Mouse (Mus musculus): ENCODE results near the gene Higd1a.

Higd1a gene

DNA sequence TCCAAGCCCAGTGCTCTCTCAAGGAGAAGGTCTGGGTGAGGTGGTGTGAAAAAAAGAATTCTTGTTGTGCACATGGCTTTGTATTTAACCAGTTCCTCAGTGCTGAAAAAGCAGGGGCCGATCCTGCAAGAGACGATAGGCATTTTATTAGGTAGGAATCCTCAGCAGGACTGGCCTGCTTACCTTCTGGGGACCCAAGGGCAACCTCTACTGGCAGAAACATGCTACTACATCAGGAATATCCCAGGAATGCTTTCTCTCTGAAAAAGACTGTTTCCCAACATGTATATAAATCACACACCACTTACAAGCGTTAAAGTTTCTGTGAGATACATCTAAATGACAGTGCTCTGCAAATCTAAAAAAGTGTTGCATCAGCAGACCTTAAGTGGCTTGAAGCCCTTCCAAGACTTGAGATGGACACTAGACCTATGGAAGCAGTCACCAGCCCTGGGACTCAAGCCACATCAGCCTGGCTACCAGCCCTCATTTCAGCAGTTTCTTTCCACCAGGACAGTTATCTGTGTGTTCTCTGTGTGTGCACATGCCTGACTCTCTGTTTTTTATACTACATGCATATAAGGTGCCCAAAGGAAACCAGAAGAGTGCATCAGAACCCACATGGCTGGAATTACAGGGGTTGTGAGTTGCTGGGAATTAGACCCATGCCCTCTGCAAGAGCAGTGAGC is 19.0 kb upstream of the Higd1a start:
- DNase-seq: peak; percentile 52 to 76

DNA sequence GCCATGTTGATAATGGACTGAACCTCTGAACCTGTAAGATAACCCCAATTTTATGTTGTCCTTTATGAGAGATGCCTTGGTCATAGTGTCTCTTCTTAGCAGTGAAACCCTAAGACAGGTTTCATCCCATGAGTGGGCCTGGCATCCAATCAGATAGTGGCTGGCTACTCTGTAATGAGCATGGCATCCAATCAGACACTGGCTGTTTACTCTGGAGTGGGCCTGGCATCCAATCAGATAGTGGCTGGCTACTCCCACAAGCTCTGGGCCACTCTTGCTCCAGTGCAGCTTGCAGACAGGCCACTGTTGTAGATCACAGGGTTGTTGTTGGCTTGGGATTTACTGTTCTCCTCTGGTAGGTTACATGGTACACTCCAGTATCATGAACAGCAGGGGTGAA is 15.4 kb upstream of the Higd1a start:
- DNase-seq: no peak

GRCm38 (mm10) chr9:121872062-121872683 is 14.0 kb upstream of the Higd1a start:
- no peak for DNase-seq

DNA sequence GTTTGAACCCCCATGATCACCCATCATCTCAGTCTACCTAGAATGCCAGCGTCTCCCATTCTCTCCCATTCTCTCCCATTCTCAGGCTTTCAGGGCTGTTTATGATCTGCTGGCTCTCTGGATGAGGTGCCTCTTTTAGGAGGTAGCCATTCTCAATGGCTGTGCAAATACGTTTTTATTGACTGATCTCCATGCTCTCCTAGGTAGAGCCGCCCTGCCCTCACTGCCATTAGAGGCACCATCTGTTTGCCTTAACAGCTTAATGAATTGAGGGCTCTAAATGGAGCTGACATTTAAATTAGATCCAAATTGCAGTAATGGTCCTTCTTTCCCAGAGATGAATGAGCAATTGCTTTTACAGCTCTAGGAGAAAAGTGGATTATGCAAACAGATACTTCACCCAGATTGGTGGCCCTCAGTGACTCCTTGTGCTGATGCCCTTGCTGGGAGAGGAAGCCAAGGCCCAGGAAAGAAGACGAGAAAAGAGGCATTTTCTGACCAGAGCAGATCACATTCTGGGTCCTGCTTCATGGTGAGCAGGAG is 11.9 kb upstream of the Higd1a start:
- no peak for DNase-seq

DNA sequence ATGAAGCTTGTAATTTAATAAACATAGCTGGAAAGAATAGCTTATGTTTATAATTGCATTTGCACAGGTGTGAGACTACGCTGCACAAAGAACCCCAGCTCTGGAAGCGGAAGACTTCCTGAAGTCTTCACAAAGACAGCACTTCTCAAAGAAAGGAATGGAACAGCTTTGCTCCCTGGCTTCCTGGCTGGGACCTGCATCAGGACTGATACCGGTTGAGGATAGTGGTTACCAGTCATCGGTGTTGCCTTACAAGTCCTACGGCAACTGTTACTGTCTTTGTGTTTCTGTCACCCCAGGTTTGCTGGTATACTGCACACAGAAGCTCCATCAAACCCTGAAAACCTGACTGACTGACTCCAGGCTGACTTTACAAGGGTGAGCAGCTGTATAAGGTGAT is 11.3 kb upstream of the Higd1a start:
- DNase-seq: no peak

DNA sequence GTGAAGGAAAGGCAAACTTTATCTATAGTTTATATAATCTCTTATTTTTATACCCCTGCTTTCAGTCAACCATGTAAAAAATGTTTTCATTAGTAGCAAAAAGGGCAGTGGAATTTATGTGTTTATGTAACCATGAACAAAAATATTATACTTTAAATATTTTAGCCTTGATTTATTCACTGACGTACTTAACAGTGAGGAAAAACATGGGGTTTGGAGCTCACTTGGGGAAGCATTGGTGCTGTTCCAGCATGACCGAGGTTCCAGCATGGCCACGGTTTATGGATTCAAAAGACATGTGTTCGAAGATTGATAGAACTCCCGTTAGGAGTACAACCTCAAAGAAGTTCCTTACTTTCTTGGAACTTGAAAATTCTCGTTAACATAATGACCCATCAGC is 10.1 kb upstream of the Higd1a start:
- no peak for DNase-seq

GRCm38 (mm10) chr9:121867632-121868031 is 9.5 kb upstream of the Higd1a start:
- no peak for DNase-seq

DNA sequence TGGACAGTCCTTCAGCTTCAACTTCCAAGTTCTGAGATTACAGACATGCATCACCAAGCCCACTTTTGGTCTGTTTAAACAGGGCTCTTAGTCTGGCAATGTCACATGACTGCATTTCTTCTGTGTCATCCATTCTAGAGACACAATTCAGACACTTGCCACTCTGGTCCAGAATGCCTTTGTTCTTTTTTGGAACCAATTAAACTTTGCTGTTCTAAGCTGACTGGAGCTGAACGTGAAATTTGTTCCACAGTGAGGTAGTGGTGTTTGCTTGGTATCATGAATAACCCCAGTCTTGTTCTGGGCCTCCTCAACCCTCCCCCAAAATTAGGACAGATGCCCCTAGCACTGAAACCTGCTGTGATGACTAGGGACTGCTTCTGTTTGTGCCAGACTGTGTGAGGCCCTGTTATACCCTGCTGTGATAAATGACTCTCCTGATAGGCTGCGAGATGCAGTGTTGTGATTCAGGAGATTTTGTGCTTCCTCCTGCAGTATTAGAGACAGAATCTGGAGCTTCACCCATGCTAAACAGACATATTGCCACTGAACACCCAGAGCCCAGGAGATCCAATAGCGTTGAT is 7.4 kb upstream of the Higd1a start:
- no peak for DNase-seq

DNA sequence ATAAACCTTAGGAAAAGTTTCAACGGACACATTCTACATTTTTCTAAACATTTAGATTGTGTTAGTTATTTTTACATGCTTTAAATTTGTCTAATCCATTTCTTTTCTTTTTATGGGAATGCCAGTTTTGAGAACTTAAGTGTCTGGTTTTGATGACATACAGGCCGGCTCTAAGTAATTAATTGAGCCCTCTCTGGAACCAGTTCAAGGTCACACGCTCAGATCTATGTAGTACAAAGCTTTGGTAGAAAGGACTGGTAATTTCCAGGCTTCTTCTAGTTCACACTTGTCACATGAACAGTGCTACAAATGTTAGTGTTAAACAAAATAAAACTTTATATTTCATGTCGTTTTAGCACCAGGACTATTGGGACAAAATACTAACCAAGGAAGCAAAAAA is 6.7 kb upstream of the Higd1a start:
- DNase-seq: no peak

DNA sequence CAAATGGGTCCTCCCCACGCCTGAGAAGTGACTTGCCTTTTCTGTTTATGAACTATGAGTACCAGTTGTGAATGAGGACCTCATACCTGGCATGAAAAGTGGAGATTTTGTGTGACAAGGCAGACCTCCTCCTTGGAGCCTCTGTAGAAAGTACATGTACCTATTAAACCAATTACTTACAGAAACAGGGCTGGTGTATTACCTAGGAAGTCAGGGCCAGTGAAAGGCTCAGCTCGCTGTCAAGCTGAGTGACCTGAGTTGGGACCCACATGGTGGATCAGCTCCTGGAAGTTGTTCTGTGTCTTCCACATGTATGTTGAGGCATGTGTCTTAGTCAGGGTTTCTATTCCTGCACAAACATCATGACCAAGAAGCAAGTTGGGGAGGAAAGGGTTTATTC is 2.8 kb upstream of the Higd1a start:
- no peak for DNase-seq

DNA sequence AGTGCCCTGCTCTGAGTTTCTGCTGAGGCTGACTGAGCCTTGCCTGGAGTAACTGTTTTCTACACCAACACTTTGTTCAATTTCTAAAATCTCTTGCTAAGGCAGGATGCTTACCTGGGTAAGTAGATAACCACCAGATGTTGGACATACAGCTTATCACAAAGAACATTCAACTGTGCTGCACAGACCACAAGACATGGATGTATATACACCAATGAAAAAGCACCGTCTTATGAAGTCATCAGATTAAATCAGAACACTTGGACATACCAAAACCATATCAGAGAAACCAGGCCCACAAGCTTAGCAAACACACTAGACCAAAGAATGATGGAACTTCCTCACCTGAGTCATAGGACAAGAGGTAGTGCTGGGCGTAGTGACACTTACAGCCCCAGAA is 1.2 kb upstream of the Higd1a start:
- no peak for DNase-seq

GRCm38 (mm10) chr9:121857474-121858152 is 549 bp downstream of the Higd1a start:
- DNase-seq: peak; percentile 95 to 98

- no peak for DNase-seq
Observed at GRCm38 (mm10) chr9:121856649-121857416, 1.3 kb downstream of the Higd1a start.

DNA sequence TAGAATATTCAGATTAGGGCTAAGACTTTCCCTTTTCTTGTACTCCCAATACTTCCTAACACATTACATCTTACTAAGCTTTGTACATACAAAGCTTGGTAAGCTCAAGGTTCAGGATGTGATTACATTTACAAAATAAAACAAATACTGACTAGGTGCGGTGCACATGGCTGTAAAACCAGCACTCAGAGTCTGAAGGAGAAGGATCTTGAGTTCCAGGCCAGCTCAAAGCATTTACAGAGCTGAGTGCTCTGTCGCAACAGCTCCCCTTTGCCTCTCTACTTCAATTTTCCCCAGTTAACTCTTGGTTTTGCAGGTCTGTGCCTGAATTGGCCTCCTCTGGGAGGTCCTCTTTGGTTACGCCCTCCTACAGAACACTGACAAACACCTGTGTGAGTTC is 3.9 kb downstream of the Higd1a start:
- DNase-seq: no peak

GRCm38 (mm10) chr9:121847842-121848241 is 10.3 kb downstream of the Higd1a start:
- no peak for DNase-seq

DNA sequence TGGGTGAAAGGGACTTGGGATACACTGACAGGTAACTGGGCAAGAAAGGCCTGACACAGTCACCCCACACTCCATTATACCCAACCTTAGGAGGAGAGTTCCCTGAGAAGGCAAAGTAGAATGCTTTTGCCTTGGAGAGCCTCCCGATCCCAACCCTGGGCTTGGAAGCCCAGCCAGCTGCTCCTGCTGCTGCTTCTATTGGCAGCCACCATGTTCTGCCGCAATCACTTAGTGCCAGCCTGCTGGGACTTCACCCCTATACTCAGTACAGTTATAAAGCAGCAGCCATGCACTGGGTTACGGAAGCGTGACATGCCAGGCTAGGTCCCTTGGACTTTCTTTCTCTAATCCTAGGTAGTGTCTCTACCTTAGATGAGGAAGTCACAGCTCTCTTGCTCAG is 11.0 kb downstream of the Higd1a start:
- no peak for DNase-seq

DNA sequence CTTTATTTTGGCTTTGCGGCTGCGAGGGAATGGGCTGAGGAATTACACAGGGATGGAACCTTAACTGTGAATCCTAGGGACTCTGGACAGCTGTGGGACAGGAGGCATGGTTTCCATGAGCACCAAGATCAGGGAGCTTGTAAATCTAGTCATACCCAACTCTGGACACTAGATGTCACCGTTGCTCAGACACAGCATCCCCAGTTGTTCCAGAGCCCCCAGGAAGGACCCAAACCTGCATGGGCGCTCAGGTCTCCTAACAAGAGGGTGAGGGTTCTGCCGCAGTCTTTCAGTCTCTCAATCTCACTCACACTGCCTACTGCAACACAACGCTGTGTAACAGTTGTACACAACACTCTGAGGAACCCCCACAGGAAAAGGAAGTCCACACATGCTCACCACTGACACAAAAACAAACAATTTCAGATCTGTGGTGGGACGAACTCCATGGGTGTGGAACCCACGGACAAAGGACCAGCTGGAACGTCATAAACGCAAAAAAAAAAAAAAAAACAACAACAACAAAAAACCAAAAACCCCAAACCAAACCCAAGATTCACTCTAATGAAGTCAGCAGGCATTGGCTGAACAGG is 11.5 kb downstream of the Higd1a start:
- DNase-seq: peak in 1 of 2 experiments; percentile 15

DNA sequence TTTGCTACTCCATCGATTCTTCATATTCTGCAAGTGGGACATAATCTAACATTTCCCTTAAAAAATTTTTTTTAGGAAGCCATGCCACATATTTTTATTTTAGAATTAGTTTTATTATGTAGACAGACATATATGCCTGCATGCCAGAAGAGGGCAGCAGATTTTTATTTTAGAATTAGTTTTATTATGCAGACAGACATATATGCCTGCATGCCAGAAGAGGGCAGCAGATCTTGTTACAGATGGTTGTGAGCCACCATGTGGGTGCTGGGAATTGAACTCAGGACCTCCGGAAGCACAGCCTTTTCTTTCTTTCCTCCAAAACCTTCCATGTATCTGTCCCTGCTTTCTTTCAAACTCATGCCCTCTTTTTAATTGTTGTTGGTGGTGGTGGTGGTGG is 15.2 kb downstream of the Higd1a start:
- DNase-seq: no peak

- DNase-seq: no peak
Observed at GRCm38 (mm10) chr9:121839622-121839965, 18.6 kb downstream of the Higd1a start.

DNA sequence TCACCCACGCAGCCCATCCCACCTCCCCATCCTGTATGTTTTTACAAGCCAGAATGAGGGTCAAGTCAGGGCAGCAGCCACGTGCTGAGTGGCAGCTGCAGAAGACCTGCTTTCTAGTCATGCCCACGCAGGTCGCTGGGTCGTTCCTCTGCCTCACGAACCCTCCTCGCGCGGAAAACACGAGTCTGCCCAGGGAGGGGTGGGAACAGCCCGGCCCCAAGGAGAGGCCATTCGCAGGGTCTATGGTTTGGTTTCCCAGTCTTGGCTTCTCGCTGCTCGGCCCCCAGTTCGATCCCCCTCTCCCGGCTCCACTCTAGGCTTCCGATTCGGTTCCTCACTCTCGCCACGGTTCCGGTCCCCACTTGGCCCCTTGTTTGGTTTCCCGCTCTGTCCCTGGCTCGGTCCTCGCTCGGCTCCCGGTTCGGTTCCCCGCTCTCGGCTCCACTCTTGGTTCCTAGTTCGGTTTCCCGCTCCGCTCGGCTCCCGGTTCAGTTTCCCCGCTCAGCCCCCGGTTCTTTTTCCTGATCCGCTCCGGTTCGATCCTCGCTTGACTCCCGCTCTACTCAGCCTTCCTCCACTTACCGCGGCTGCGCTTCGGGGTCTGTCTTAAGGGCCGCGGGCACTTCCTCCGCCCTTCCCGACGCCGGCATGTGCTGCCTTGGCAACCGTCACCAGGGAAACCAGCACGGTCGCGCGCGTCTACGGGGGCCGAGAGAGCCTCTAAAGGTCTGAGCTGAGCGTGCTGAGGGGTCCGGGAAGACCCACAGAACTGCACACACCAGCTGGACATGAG is 19.1 kb downstream of the Higd1a start, which contains the start of gene Ccdc13:
Gene Ccdc13, minus strand, starts transcription at position 633 of the 793 bp plus-strand sequence.
- peak; percentile 40 to 49 for DNase-seq

GRCm38 (mm10) chr9:121838008-121838407 is 20.2 kb downstream of the Higd1a start:
- no peak for DNase-seq

- DNase-seq: no peak
Observed at GRCm38 (mm10) chr9:121833825-121834224, 24.3 kb downstream of the Higd1a start.

All from cerebellum, postnatal 36 days (tissue).